Mouse (Mus musculus) lung, postnatal 14 days (tissue): ENCODE data around the gene Hoxa2.
A peak's percentile ranks its signal among the peaks of the same experiment; 100 is the strongest.

Experiments
- DNase-seq: peaks from one replicate; pipeline ENCODE4 v3.0.0; 2021

Gene Hoxa2

GRCm38 (mm10) chr6:52163366-52164031 is 1.1 kb downstream of the Hoxa2 start:
- no peak for DNase-seq

- DNase-seq = no peak
These were observed 1.8 kb downstream of the Hoxa2 start for GRCm38 (mm10) chr6:52162611-52163365.

DNA sequence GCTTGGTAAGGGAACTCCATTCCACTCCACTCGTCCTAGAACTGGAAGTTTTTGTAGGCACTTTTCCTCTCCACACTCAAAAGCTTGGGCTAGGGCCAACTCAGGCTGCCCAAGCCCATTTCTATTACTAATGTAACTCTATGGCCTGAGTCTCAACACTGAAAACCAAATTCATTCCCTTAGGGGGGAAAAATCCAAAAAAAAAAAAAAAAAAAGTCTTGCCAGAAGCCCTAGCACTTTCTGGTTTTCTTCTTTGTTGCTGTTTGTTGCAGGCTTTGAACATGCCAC is 2.6 kb downstream of the Hoxa2 start:
- DNase-seq = peak; percentile 47

DNA sequence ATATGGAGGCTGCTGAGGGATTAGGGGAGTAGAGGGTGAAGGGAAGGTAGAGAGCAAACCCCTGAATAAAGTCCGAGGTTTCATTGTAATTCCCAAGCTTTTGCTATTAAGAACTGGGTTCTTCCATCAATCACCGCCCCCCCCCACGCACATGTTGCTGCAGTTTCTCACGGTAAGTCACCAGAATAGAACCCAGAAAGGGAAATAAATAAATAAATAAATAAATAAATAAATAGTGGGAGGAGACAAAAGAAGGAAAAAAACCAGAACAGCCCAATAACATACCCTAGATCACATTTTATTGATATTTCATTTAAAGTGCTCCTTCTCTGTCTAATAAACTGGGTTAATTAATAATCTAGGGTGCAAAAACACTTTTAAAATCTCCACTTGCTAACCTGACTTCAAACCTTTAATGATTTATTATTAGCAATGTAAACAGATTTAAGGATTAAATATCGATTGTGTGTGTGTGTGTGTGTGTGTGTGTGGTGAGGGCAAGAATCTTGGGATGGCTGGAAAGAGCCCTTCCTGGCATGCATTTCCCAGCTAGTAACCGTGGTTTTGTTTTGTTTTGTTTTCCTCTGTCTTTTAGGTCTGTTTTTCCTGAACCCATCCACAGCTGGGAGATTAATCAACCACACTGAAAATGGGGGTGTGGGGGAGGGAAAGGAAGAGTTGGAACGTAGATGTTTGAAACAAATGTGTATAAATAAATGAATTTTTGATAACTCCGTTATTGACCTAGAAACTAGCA is 3.1 kb downstream of the Hoxa2 start:
- DNase-seq = no peak

DNA sequence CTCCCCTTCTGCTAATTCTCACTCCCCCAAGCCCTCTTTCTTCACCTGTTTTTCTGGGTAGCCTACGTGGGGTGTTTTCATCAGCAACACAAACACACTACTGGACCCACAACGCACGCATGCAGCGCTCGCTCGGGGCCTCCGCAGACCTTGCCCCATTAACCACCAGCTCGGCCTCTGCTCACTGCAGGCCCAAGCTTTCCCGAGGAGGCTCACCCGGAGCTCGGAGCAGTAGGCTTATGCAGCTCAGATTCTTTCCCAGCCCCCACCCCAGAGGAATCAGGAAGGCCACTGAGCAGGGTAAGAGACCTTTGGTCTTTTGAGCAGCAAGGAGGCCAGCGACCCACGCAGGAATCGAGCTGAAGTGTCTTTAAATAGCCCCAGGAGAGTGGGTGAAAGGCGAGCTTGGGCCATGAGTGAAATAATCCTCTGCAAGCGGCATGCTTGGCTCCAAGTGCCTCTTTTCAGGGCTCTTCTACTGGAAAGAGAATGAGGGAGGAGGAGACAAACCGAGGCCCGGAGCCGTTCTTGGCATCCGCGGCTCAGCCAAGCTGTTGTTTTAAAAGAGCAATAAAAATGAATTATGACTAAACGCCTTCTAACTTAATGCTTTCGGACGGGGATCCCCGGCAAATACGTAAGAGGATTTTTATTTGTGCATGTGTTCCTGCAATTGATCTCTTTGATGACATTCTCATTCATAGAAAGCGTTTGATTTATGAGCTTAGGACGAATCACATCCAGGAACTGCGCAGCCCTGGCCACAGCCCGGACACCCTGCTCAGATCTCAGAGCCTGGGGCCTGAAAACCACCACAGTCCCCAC is 3.9 kb downstream of the Hoxa2 start:
- peak; percentile 64 for DNase-seq

GRCm38 (mm10) chr6:52159979-52160378 is 4.7 kb downstream of the Hoxa2 start:
- peak; percentile 44 for DNase-seq

- peak; percentile 62 for DNase-seq
These were observed 5.4 kb downstream of the Hoxa2 start for GRCm38 (mm10) chr6:52159164-52159761.

- peak; percentile 83 for DNase-seq
These were observed 6.2 kb downstream of the Hoxa2 start, which contains the start of gene Hoxa1 for GRCm38 (mm10) chr6:52158276-52159051. Gene Hoxa1 (minus strand): TSS chr6:52158317.

DNA sequence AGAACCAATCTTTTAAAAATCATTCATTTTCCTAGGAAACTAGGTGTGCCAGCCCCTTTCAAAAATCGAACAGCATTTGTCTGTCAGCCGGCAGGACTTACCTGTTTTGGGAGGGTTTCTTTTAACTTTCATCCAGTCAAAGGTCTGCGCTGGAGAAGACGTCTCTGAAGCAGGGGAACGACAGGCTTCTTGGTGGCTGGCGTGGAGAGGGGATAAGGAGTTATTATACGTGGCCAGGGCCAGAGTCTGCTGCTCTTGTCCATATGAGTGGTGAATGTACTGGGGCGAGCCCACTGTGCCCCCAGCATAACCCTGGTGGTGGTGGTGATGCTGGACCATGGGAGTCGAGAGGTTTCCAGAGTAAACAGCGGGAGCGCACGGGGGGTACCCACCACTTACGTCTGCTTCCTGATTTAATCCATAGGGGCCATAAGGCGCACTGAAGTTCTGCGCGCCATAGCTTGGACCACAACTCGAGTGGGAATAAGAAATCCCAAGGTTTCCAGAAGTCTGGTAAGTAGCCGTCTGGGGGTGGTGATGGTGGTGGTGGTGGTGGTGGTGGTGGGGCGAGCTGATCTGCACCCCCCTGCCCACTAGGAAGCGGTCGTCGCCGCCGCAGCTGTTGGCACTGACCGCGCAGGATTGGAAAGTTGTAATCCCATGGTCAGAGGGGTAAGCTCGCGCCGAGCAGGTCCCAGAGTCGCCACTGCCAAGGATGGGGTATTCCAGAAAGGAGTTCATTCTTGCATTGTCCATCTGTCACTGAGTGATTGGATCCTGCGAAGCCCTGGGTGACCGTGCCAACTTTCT is 7.0 kb downstream of the Hoxa2 start:
- DNase-seq = no peak

DNA sequence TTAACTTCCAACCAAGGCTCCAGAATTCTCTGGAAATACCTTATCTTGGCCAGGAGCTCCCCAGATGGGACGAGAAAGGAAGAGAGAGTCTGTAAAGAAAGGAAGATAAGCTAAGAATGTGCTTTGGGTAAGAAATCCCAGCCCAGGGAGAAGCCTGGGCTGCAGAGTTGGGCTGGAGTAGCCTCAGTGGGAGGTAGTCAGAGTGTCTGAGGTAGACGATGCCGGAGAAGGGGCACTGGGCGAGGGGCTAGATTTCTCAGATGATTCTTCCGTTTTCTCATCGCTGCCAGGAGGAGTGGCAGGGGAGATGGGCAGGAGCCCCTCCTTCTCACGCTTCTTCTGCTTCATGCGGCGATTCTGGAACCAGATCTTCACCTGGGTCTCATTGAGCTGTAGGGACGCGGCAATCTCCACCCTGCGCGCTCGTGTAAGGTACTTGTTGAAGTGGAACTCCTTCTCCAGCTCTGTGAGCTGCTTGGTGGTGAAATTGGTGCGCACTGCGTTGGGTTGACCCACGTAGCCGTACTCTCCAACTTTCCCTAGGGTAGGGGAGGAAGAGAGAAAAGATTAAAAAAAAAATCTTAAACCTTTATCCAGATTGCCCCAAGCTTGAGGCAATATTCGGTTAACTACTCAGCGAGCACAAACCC is 8.0 kb downstream of the Hoxa2 start:
- DNase-seq = no peak

- DNase-seq = no peak
These were observed 9.2 kb downstream of the Hoxa2 start for GRCm38 (mm10) chr6:52155471-52155870.

DNA sequence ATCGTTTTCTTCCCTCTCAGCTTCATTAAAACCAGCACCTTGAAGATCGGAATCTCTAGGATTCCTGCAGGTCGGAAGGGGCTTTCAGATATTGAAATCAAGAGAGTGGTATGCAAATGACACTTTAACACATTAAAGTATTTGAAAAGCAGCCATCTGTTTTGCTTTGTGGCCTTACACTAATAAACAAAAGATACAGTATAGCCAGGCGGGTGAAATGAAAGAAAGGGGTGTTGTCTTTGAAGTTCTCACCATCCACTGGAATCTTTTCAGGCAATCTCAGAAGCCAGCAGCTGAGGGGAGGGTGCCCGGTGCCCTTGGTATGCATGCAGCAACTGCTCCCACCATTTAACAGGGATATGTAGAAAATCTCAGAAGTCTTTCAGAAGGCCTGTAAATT is 10.6 kb downstream of the Hoxa2 start:
- no peak for DNase-seq

DNA sequence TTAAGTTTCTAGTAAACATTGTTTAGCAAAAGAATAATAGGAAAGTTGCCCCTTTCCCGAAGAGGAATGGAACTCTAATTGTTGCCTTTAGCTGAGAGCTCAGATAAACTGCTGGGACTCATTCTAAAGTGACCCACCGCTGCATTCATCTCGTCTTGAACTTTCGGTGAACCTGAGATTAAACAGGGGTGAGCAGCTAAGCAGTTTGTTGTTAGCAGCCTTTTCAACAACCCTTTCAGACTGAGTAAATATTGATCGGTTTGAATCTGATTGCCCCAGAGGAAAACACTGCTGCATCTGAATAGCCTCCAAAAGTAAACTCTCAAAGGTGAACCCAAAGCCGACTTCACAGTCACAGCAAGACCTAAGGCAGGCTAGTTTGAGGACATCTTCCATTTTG is 11.4 kb downstream of the Hoxa2 start:
- DNase-seq = no peak

DNA sequence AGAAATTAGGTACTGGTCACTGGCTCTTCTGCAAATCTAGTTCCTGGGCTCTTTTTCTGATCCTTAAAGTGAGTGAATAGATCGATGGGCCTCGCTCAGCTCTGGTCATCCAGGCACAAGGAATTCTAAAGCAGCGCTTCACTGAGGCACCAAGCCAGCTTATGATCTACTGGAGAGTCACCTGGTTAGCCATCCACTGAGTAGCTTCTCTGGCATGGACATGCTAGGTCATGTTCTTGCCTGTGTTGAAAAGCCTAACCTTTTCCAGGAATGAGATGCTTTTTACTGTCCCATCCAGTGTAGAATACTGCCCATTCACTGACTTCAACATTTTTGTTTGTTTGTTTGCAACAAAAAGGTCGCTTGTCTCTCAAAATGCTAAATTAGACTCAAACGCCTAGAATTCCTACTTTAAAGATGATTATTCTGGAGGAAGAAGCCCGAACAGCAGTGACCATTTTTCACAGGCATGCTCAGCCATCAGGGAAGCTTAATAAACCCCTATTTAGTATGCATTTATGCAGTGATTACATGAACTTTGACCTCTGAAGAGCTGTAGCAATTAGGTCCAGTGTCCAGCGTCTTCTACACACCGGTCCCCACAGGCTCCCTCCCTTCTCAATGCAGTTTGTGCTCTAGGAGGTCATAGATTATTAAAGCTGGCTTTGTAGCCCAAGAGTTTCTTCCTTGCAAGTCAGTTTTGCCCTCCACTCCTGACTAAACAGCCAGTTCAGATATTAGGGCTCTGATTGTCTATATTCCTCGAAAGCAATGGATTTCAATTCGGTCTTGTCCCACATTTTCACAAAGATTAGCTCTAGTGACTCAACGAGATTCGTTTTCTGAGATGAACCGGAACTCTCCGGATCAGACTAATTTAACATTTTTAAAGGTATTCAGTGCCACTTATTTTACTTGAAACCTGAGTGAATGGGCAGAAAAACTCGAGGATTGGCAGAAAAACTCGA is 12.1 kb downstream of the Hoxa2 start:
- no peak for DNase-seq

- DNase-seq = no peak
These were observed 13.1 kb downstream of the Hoxa2 start for GRCm38 (mm10) chr6:52151571-52151970.

DNA sequence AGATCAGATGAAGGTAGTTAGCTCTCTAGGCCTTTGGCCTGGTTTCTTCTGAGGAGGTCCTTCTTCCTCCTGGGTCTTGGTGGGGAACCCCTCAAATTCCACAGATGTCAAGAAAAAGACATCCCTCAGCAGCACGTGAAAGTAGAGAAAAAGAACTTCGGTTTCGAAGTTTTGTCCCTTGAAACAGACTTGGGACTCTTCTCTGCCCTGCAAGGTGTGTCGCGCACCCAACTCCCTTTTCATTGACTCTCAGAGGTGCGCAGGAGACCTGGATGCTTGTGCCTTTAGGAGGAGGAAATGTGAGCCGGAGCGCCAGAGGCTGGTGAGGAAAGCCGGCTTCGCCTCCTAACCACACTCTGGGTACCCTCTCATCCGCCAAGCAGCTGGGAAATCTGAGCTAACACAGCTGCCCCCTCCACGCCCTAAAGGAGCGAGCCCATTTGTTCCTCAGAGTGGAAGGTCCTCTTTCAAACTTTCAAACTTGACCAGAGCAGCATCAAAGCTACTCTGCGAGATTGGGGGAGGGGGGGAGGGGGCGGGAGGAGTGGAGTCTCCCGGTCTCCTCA is 14.1 kb downstream of the Hoxa2 start:
- no peak for DNase-seq

- DNase-seq = no peak
These were observed 25.5 kb downstream of the Hoxa2 start for GRCm38 (mm10) chr6:52139115-52139514.

GRCm38 (mm10) chr6:52138576-52138975 is 26.1 kb downstream of the Hoxa2 start:
- DNase-seq = no peak
